Mouse (Mus musculus) midbrain, embryonic 11.5 days (tissue): ENCODE data around the gene Kif17. TPM values are rescaled to one million over a fixed set of nuclear protein-coding genes. Genes with fewer than 3 reads are reported as not detected.

ENCODE experiments used
- ATAC-seq: fragments of 200-750 bp; cut with Nextera tagmentation; 2 replicates; pipeline ENCODE4 v1.8.0; 2017; ENCODE audit warnings: moderate TSS enrichment, moderate library complexity; ENCODE audit not compliant: low FRiP score
- DNase-seq: peaks from one replicate; pipeline ENCODE4 v3.0.0; 2015; ENCODE audit warnings: low spot score; ENCODE audit errors: missing footprints
- H3K27ac ChIP-seq: fragments of 300-500 bp; sonication (generic); 2 replicates; pipeline ENCODE4 v1.5.1; 2014; ENCODE audit warnings: low read depth, low read length
- H3K27me3 ChIP-seq: fragments of 300-500 bp; sonication (generic); 2 replicates; pipeline ENCODE4 v1.6.1; 2014; ENCODE audit warnings: mild to moderate bottlenecking, low read length, moderate library complexity, mixed read lengths; ENCODE audit not compliant: control insufficient read depth, insufficient read depth
- H3K36me3 ChIP-seq: fragments of 300-500 bp; sonication (generic); 2 replicates; pipeline ENCODE4 v1.6.1; 2014; ENCODE audit warnings: mild to moderate bottlenecking, low read length, moderate library complexity, mixed read lengths; ENCODE audit not compliant: control insufficient read depth, insufficient read depth
- H3K4me1 ChIP-seq: fragments of 300-500 bp; sonication (generic); 2 replicates; pipeline ENCODE4 v1.6.1; 2014; ENCODE audit warnings: low read length; ENCODE audit not compliant: control insufficient read depth, insufficient read depth
- H3K4me2 ChIP-seq: fragments of 300-500 bp; sonication (generic); 2 replicates; pipeline ENCODE4 v1.6.1; 2014; ENCODE audit warnings: mild to moderate bottlenecking, moderate library complexity
- H3K4me3 ChIP-seq: fragments of 300-500 bp; sonication (generic); 2 replicates; pipeline ENCODE4 v1.5.1; 2014; ENCODE audit warnings: low read depth, low read length
- H3K9ac ChIP-seq: fragments of 300-500 bp; sonication (generic); 2 replicates; pipeline ENCODE4 v1.6.1; 2014; ENCODE audit warnings: low read length
- H3K9me3 ChIP-seq: fragments of 300-500 bp; sonication (generic); 2 replicates; pipeline ENCODE4 v1.6.1; 2016; ENCODE audit warnings: low read length; ENCODE audit not compliant: control insufficient read depth
- WGBS: fragments of 180-500 bp; shearing (Covaris S2); extraction: QIAGEN DNeasy Blood & Tissue Kit; methylation state at CpG from one replicate; pipeline ENCODE4 v1.1.7; 2014; 5-methylcytosine and 5-hydroxymethylcytosine counted together
- polyA plus RNA-seq: library from polyadenylated mRNA; unstranded; fragments of >200 nt; fragmentation: Nextera tagmentation; extraction: Ambion mirVana; gene quantifications from 2 replicates; pipeline ENCODE4 v1.2.1, GENCODE M21; 2014

The Kif17 gene
- polyA plus RNA-seq, 1 experiment from 2014 or later: 0.44 TPM

DNA sequence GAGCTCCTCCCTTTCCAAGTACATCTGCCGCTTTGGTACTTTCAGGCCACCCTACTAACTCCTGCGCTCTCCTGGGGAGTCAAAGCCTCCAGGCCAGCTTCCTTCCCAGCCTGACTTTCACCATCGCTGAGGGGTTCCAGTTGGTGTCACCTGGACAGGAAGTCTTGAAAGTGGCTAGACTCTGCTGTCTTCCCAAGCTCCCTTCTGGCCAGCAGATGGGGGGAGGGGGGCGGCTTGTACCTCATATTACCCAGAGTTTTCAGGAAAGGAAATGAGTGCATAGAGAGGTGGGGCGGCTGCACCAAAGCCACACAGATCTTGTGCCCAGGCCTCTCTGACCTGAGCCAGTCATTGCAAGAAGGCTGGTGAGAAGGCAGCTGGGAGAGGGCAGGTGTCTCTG is 2.0 kb downstream of the Kif17 start:
- Histone ChIP-seq H3K27me3 (peaks cover 46% of the 10 kb centered on the region), H3K4me1 (peaks cover 29% of the 10 kb centered on the region), H3K4me3 (0 out of 2 replicates have a peak overlapping the region, but pooled peaks have one; percentile 9), H3K9me3 (no peaks in the 10 kb centered on the region), H3K27ac (no peak overlapping the region), H3K9ac (peak overlapping the region; percentile 36), H3K36me3 (no peaks in the 10 kb centered on the region), H3K4me2 (peak overlapping the region; percentile 32)
- ATAC-seq (no peak), DNase-seq (no peak)
- WGBS: 8% methylated on average over 5 of the region's 5 CpGs

DNA sequence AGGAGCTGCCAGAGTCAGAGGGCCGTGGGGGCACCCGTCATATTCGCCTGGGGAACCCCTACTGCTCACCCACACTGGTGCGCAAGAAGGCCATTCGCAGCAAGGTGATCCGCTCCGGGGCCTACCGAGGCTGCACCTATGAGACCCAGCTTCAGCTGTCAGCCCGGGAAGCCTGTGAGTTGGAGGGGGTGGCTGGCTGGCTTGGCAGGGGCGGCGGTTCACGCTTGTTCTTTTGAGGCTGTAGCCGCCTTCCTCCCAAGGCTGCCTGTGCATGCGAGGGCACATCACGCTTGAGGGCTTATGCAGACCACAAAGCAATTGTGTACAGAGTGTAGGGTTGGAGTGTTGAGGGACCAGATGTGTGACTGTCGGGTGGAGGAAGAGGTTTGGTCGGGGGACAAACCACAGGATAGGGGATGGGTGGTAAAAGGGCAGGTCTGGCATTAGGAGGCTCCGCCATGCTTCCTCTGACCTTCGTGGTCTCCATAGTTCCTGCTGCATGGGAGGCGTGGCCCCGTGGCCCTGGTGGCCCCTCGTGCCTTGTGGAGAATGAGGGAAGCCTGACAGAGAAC is 7.0 kb downstream of the Kif17 start:
- whole genome bisulfite sequencing: 84% methylated on average over 22 of the region's 22 CpGs
- Histone ChIP-seq H3K4me2 (no peak overlapping the region), H3K27me3 (peaks cover 15% of the 10 kb centered on the region), H3K9me3 (no peaks in the 10 kb centered on the region), H3K4me3 (no peak overlapping the region), H3K4me1 (peaks cover 7% of the 10 kb centered on the region), H3K9ac (no peak overlapping the region), H3K27ac (no peak overlapping the region), H3K36me3 (no peaks in the 10 kb centered on the region)
- ATAC-seq (no peak), DNase-seq (no peak)

DNA sequence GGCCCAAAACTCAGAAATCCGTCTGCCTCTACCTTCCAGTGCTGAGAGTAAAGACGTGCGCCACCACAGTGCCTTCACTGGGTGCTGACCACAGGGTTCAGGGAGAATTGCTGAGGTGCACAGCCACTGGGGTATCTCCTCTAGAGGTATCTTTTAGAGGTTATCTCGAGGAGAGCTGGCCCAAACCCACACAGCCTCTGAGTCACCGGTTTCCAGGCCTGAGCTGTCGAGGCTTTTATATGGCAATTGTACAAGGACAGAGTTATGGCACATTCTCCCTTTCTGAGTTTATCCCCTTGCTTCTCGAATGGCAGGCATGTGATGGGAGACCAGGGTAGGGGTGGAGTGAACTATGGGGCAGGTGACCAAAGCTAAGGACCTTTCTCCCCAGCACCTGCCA is 8.4 kb downstream of the Kif17 start:
- WGBS: 80% methylated on average over 7 of the region's 7 CpGs
- H3K9ac ChIP-seq: no peak overlapping the region
- no peak for ATAC-seq
- H3K36me3 ChIP-seq: no peaks in the 10 kb centered on the region
- peaks cover 3% of the 10 kb centered on the region for H3K27me3 ChIP-seq
- DNase-seq: no peak
- no peak overlapping the region for H3K4me2 ChIP-seq
- no peak overlapping the region for H3K4me3 ChIP-seq
- peaks cover 6% of the 10 kb centered on the region; the same call in 1 of the 2 replicates for H3K4me1 ChIP-seq
- no peaks in the 10 kb centered on the region for H3K9me3 ChIP-seq
- no peak overlapping the region for H3K27ac ChIP-seq

DNA sequence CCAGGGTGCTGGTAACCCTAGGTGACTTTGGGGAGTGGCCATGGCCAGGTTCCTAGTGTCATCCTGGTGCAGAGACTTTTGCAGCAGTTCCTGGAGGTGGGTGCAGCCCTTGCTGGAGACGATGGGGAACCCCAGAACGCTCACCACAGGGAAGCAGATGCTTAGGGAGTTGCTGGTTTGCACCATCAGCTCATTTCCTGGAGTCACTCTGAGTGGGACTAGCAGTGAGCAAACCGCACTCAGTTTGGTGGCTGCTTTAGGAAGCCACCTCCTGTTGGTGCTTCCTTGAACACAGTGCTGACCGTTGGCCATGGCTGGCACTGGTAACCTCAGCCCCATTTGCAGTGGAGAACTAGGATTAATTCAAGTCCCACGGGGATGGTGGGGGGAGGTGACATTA is 9.2 kb downstream of the Kif17 start:
- no peak overlapping the region for H3K9ac ChIP-seq
- H3K27me3 ChIP-seq: no peaks in the 10 kb centered on the region
- WGBS: 83% methylated on average over 5 of the region's 5 CpGs
- ATAC-seq (no peak), DNase-seq (no peak)
- H3K4me2 ChIP-seq: no peak overlapping the region
- H3K36me3 ChIP-seq: no peaks in the 10 kb centered on the region
- no peak overlapping the region for H3K4me3 ChIP-seq
- no peaks in the 10 kb centered on the region for H3K9me3 ChIP-seq
- H3K27ac ChIP-seq: no peak overlapping the region
- H3K4me1 ChIP-seq: peaks cover 6% of the 10 kb centered on the region; the same call in 1 of the 2 replicates

DNA sequence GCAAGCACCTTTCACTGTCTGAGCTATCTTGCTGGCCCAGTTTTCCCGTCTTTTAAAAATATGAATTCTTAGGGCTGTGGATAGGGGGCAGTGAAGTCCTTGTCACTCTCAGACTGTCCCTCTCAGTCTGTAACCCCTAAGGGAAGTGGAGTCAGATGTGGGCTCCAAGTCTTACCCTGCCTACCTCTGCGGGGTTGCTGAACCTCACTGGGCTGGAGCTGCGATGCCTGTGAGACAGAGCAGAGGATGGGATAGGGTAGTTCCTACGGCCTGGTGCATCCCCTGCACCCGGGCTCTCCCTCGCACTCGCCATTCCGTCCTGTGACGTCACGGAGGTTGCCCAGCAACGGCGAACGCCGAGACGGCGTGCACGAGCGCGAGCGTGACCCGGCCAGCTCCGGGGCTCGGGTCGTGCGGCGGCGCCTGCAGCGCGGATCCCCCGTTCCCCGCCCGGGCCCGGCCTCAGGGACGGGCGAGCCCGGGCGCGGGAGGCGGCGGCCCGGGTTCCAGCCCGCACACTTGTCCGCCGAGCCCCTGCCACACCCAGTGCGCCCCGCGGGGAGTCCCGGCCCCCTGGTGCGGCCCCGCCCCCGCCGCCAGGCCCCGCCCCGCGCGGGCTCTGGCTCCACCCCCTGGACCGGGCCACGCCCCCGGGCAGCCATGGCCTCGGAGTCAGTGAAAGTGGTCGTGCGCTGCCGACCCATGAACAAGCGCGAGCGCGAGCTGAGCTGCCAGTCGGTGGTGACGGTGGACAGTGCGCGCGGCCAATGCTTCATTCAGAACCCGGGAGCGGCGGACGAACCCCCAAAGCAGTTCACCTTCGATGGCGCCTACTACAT is 11.8 kb downstream of the Kif17 start:
- Histone ChIP-seq H3K9me3 (no peaks in the 10 kb centered on the region), H3K36me3 (no peaks in the 10 kb centered on the region), H3K27ac (no peak overlapping the region; the same call in 1 of the 2 replicates), H3K27me3 (no peaks in the 10 kb centered on the region), H3K4me1 (peaks cover 6% of the 10 kb centered on the region; the same call in 1 of the 2 replicates), H3K4me3 (peak overlapping the region; percentile 70), H3K9ac (peak overlapping the region; percentile 60), H3K4me2 (peak overlapping the region; percentile 82)
- WGBS: 0% methylated on average over 74 of the region's 78 CpGs
- ATAC-seq (peak; percentile 93), DNase-seq (peak; percentile 99)

DNA sequence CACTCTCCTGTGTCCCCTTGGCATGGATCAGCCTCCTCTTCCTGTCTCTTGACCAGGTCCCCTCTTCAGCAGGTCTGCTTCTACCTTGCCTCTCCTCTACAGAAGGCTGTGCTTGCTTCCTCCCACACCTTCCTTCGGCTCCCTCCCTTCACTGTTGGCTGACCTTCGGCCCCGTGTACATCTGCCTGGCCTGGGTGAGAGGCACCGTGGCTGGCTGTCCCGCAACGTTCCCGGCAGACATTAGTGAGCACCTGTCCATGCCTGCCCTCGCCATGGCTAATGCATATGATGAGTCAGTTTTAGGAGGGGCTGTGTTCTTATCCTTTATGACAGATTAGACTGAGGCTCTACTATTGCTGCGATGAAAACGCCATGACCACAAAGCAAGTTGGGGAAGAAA is 17.6 kb downstream of the Kif17 start:
- Histone ChIP-seq H3K4me1 (no peaks in the 10 kb centered on the region; the same call in 1 of the 2 replicates), H3K36me3 (no peaks in the 10 kb centered on the region), H3K9ac (no peak overlapping the region), H3K27me3 (no peaks in the 10 kb centered on the region), H3K4me3 (no peak overlapping the region), H3K27ac (no peak overlapping the region), H3K9me3 (no peaks in the 10 kb centered on the region), H3K4me2 (no peak overlapping the region)
- whole genome bisulfite sequencing: 93% methylated on average over 10 of the region's 10 CpGs
- DNase-seq (no peak), ATAC-seq (no peak)

DNA sequence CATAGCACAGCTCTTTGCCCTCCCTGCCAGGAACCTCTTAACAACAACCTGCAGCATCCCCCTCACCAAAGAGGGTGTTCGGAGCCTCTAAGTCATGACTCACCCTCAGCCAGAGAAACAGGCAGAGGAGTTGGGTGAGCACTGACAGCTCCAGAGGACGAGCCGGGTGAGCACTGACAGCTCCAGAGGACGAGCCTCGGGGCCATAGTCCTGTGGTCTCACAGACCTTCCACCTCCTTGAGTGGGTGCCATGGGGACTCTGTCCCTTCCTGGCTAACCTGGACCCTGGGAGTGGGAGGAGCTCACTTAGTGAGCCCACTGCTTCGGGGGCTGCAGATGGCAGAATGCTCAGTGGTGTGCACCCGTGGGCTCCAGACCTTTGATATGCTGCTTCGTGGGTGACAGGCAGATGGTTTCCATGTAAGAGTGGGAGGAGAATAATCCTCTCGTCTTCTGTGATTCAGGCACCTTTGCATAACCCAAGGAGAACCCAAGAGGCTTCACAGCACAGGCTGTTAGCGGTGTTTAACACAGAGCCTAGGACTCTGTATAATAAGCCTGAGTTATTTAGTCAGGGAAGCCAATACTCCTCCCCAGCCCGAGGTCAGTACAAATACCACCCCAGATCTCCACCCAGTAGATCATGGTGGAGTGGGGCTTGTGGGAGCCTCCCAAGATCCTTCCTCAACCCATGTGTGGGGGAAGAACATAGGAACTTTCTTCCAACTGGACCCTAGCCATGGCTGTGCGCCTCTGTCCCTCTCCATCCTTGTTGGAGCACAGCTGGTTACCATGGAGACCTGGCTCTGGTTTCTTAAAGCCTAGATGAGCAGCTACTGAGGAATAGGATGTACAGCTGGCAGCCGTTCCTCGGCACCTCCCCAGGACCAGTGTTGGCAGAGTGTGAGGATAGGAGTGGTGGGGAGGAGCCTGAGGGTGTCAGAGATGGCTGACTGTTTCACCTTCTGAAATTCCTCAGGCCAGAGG is 22.1 kb downstream of the Kif17 start:
- Histone ChIP-seq H3K4me2 (no peak overlapping the region), H3K9ac (no peak overlapping the region), H3K4me3 (no peak overlapping the region), H3K27me3 (no peaks in the 10 kb centered on the region), H3K4me1 (no peaks in the 10 kb centered on the region), H3K9me3 (no peaks in the 10 kb centered on the region), H3K27ac (no peak overlapping the region), H3K36me3 (no peaks in the 10 kb centered on the region)
- ATAC-seq (no peak), DNase-seq (peak; percentile 65)
- WGBS: 76% methylated on average over 14 of the region's 14 CpGs

DNA sequence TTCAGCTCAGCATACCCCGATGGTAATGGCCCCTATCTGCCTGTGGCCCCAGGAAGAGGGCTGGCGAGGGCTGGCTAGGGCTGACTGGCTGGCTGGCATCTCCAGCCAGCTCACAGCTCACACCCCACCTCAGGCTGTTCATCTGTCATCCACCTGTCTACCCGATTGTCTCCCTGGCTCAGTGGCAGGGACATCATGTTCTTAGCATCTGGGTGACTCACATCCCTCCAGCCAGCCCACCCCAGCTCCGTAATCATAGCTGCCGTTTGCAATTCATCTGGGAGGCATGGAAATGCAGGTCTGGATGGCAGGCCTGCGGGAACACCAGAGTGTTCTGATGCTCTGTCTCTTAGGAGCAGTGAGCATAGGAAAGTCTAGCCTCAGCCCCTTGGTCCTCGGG is 28.1 kb downstream of the Kif17 start:
- no peaks in the 10 kb centered on the region for H3K4me1 ChIP-seq
- H3K36me3 ChIP-seq: no peaks in the 10 kb centered on the region
- ATAC-seq (no peak), DNase-seq (no peak)
- no peak overlapping the region for H3K27ac ChIP-seq
- H3K9me3 ChIP-seq: no peaks in the 10 kb centered on the region
- H3K4me2 ChIP-seq: no peak overlapping the region
- no peak overlapping the region for H3K9ac ChIP-seq
- no peaks in the 10 kb centered on the region for H3K27me3 ChIP-seq
- WGBS: 78% methylated on average over 7 of the region's 7 CpGs
- H3K4me3 ChIP-seq: no peak overlapping the region
